Mouse (Mus musculus): ENCODE data around the gene Josd1.

The Josd1 gene

GRCm38 (mm10) chr15:79687646-79688267 lies at the start of gene Josd1:
TSS of gene Josd1 (minus strand) at chr15:79687919.
- peak; percentile 83 to 95 for DNase-seq (ENCODE audit: low read depth in 1 of 2, low spot score in 2 of 2)

DNA sequence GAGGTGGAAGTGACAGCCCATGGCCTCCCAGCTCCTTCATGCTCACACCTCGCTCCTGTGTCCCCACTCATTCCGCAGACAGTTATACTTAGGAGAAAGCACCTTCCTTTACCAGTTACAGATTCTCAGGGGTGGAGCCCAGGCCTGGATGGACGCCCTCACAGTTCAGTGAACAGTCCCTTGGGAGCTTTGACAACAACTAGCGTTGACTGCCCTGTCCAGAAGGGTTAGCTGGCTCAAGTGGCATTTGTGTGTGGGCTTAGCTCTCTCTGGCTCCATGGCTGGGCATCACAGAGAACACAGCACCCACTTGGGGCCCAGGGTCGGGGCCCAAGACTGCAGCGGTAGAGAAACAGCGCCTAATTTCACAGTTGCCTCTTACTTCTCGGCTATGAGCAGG lies 46.6 kb upstream of the Josd1 start:
- DNase-seq (ENCODE audit: low read depth in 1 of 2, low spot score in 2 of 2): no peak

DNA sequence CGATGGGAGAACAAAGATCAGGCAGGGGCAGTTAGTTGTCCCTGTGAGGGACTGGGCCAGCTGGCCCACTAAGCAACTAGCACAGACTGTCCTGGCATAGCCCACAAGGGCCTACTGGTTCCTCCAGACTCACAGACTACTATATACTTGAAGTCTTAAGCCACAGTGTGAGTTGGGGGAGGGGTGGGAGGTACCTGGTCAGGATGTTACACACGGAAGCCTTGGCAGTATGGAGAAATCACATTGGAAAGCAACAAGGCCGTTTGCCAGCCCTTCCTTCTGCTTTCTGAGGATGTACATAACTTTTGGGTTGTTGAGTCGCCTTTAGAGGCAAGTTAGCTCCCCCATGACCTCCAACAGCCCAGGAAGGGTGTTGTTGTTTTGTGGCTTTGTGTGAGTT lies 45.9 kb upstream of the Josd1 start:
- no peak for DNase-seq (ENCODE audit: low read depth in 1 of 2, low spot score in 2 of 2)

GRCm38 (mm10) chr15:79733192-79733591 lies 45.5 kb upstream of the Josd1 start:
- DNase-seq (ENCODE audit: low read depth in 1 of 2, low spot score in 2 of 2): no peak

GRCm38 (mm10) chr15:79731554-79731953 lies 43.8 kb upstream of the Josd1 start:
- DNase-seq (ENCODE audit: low read depth in 1 of 2, low spot score in 2 of 2): no peak

DNA sequence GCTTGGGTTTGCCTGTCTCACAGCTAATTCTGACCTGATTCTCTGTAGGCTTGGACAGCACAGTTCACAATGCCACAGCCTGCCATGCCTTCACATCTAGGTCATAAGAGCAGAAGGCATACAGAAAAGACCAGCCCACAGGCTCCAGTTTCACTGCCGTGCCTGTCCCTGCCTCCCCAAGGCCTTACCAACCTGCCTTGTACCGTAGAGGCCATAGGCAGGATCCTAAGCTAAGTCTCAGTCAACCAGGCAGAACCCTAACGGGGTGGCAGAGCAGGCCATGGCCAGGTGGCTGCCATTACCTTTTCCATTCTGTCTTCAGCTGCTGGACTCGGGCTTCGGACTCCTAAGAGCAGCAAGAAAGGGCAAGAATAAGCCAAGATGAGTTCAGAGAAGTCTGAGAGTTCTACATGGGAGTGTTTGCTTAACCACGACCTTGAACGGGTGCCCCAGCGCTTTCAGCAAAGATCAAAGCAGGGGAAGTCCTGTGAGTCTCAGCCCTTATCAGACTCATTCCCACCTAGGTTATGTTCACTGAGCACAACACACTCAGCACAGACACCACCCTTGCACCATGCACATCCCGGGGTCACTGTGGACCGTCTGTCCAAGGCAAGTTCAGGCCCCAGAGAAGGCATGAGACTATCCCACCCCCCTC lies 41.1 kb upstream of the Josd1 start:
- DNase-seq (ENCODE audit: low read depth in 1 of 2, low spot score in 2 of 2): no peak

DNA sequence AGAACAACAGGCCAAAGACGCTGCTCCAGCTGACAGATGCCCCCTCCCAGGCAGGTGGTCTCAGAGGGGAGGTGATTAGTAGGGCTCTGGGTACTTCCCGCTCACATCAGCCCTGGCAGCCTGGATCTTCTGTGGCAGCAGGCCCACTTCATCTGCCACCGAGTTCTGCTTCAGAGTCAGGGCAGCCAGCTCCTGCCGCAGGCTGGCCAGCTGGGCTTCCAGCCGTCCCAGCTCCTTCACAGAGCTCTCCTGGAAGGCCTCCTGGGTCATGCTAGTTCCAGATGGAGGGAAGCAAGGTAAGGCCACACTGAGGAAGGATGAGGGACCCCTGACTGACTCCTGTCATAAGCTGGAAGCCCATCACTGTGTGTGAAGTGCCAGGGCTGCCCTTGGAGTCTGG lies 40.6 kb upstream of the Josd1 start:
- DNase-seq (ENCODE audit: low read depth in 1 of 2, low spot score in 2 of 2): no peak

GRCm38 (mm10) chr15:79727840-79728239 lies 40.1 kb upstream of the Josd1 start:
- no peak for DNase-seq (ENCODE audit: low read depth in 1 of 2, low spot score in 2 of 2)

DNA sequence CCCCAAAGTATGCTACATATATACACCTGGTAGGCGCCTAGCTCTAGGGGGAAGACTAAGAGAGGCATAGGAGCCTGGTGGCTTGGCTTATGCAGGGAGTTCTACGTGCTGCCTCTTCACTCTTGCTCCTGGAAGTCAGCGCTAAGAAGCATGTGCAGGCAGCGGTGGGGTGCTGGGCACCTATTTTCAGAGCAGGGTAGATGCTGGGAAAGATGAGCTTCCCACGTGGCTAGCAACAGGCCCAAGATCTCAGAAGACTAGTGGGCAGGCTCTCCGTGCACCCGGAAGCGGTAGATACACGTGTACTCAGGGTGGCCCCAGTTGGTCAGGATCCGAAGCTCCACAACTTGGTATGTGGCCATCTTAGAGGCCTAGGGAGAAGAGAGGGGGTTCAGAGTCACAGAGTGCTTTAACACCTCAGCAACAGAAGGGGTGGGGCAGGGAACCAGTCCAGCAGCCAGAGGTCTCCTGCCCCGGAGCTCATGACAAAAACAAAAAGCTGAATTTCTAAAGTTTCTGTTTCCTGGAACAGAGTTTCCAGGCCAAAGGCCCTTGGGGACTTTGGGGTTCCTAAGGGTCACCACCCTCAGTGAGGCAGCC lies 37.6 kb upstream of the Josd1 start:
- DNase-seq (ENCODE audit: low read depth in 1 of 2, low spot score in 2 of 2): no peak

- no peak for DNase-seq (ENCODE audit: low read depth in 1 of 2, low spot score in 2 of 2)
These were observed 35.7 kb upstream of the Josd1 start for GRCm38 (mm10) chr15:79723439-79723838.

DNA sequence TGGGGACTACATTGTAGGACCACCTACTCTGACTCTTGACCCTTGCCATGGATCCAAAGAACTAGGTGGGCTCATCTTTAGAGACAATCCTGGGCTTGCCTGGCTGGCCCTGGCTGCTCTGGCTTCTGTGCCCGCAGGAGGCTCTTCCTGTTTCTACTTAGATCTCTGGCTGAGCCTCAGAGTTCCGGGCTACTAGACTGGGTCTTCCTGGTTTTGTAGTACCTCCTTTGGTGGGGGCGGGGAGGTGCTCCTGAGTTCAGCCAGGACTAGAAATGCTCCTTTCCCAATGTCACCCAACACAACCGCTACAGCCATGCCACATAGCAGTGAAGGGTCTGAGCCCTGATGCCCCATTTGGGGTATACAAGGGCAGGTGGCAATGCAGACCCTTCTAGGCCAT lies 33.1 kb upstream of the Josd1 start:
- no peak for DNase-seq (ENCODE audit: low read depth in 1 of 2, low spot score in 2 of 2)

- DNase-seq (ENCODE audit: low read depth in 1 of 2, low spot score in 2 of 2): no peak
These were observed 32.5 kb upstream of the Josd1 start for GRCm38 (mm10) chr15:79720267-79720666.

- DNase-seq (ENCODE audit: low read depth in 1 of 2, low spot score in 2 of 2): no peak
These were observed 29.0 kb upstream of the Josd1 start for GRCm38 (mm10) chr15:79716710-79717109.

DNA sequence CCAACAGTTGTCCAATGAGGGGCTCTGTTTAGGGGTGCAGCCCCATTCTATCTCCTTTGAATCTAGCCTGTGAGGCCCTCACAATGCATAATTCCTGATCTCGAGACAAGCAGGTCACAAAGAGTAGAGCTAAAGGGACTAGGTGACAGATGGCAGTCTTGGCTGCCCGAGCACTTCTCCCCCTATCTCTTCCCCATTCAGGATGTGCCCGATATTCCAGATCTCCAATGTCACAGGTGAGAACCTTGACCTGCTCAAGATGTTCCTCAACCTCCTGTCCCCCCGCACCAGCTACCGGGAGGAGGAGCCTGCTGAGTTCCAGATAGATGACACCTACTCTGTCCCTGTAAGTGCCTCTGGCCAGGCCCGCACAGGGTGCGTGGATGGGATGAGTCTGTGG lies 27.9 kb upstream of the Josd1 start:
- no peak for DNase-seq (ENCODE audit: low read depth in 1 of 2, low spot score in 2 of 2)

GRCm38 (mm10) chr15:79708229-79708822 lies 20.6 kb upstream of the Josd1 start:
- DNase-seq (ENCODE audit: low read depth in 1 of 2, low spot score in 2 of 2): no peak

DNA sequence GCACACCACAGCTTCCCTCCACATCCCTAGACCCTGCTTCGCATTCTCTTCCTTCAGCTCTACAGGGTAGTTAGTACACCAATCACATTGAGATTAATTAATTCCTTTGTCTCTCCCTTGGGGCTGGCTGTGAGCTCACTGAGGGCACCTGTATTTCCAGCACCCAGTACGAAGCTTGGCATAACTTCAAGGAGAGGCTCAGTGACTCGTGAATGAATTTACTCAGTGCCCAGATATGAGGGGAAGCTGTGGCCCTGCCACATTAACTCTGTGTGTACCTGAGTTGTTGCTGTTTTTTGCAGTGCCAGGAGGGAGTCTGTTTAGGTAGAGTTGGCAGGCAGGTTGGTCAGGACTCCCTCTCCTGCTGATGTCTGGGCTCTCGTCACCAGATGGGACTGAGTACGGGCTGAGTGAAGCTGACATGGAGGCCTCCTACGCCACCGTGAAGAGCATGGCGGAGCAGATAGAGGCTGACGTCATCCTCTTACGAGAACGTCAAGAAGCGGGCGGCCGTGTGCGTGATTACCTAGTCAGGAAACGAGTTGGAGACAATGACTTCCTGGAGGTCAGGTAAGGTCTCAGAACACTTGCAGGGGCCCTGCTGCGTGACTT lies 19.0 kb upstream of the Josd1 start:
- no peak for DNase-seq (ENCODE audit: low read depth in 1 of 2, low spot score in 2 of 2)

GRCm38 (mm10) chr15:79697558-79698187 lies 10.0 kb upstream of the Josd1 start:
- DNase-seq (ENCODE audit: low read depth in 1 of 2, low spot score in 2 of 2): no peak

GRCm38 (mm10) chr15:79697011-79697410 lies 9.3 kb upstream of the Josd1 start:
- DNase-seq (ENCODE audit: low read depth in 1 of 2, low spot score in 2 of 2): no peak

DNA sequence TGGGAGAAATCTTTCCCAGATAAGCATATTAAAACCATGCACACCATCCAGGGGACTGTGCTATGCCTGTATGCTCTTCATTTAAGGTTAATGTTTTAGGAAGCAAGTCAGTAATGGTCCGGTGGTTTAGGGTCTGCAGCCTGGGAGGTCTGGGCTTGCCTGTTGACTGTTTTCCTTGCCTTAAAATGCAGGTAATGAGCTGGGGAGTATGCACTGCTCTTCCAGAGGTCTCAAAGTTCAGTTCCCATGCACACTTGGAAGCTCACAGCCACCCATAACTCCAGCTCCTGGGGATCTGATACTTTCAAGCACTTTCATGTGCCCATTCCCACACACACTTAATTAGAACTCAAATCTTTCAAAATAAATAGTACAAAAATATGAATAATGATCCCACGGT lies 8.8 kb upstream of the Josd1 start:
- no peak for DNase-seq (ENCODE audit: low read depth in 1 of 2, low spot score in 2 of 2)

DNA sequence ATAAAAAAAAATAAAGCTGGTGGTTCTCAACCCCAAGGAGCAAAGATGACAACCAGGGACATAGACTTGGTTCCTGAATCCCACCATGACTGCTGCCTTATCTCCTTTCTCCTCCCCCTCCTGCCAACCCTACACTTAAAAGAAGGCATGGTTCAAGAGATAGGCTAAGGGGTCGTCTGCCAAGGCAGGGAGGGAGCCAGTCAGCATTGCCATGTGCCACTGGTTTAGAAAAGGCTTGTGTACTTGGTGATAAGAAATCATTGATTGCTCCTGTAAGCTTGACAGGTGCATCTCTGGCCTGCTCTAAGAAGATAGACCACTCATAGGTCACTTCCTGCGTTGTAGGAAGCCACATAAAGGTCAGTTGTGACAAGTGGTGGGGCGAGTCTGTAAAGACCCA lies 7.8 kb upstream of the Josd1 start:
- DNase-seq (ENCODE audit: low read depth in 1 of 2, low spot score in 2 of 2): no peak

- DNase-seq (ENCODE audit: low read depth in 1 of 2, low spot score in 2 of 2): no peak
These were observed 6.8 kb upstream of the Josd1 start for GRCm38 (mm10) chr15:79694512-79694911.

All from monocyte, adult 2 months (primary cell).